Comparison of ENCODE assay signal across 12 mouse cellular contexts in genomic region chr11:96396772-96397626, GRCm38 (mm10). TPM values are rescaled to one million over a fixed set of nuclear protein-coding genes. Genes with fewer than 3 reads are reported as not detected.
DNase-seq lines count a peak whose midpoint lies in the region; ATAC-seq lines count a peak whose summit lies in the region.
"Had no signal": no experiment of that assay in that cellular context is flagged by ENCODE, and none has a peak within 500 bp of the region (broad histone marks: within the 10 kb centered on the region; RNA-seq: fewer than 3 reads in every experiment).

No protein-coding gene starts in this region.

- 12% methylated on average over 15 of the region's 15 CpGs for WGBS in hindbrain, embryonic 12.5 days

- no peaks in the 10 kb centered on the region for H3K36me3 ChIP-seq in hindbrain, embryonic 12.5 days

- peak overlapping the region; percentile 5; the same call in 1 of the 2 replicates for H3K9ac ChIP-seq in hindbrain, embryonic 12.5 days

- H3K4me1 ChIP-seq in hindbrain, embryonic 12.5 days, result peaks cover 9% of the 10 kb centered on the region

- H3K9me3 ChIP-seq in hindbrain, embryonic 12.5 days (replicated peaks), result no peaks in the 10 kb centered on the region

- no peak for ATAC-seq in hindbrain, embryonic 12.5 days (ENCODE audit: low FRiP score)

- peak; percentile 44 for DNase-seq in kidney, postnatal 10 days
- no peak for DNase-seq in kidney, postnatal 25 days
- peak; percentile 65 for DNase-seq in embryo, embryonic 10.5 days (ENCODE audit: low spot score)
- DNase-seq in lung, postnatal 4 days, result peak; percentile 36 to 75
- no peak for DNase-seq in adrenal gland, postnatal 14 days
- DNase-seq in ovary, adult 18-20 months (ENCODE audit: low spot score), result no peak
- no peak for DNase-seq in cerebellum, adult 11 months
- DNase-seq: adrenal gland, adult 2 months; cerebellum, adult 18-20 months; gastrocnemius, postnatal 25 days had no signal

- peaks cover 6% of the 10 kb centered on the region; the same call in 1 of the 2 replicates for H3K27me3 ChIP-seq in hindbrain, embryonic 12.5 days

- peak overlapping the region; percentile 35; the same call in 1 of the 2 replicates for H3K27ac ChIP-seq in hindbrain, embryonic 12.5 days

- peak overlapping the region; percentile 31 for H3K4me2 ChIP-seq in hindbrain, embryonic 12.5 days (replicated peaks)

- H3K4me3 ChIP-seq in hindbrain, embryonic 12.5 days, result no peak overlapping the region

RNA-seq across cellular contexts. Expression of gene Hoxb1, which starts 31.4 kb away (rescaled TPM):
- polyA plus RNA-seq in hindbrain, embryonic 12.5 days (2016; fragmentation: Nextera tagmentation; extraction: Ambion mirVana), result 0.82 and 2.2 TPM in 2 replicates
- not detected in 2 replicates for total RNA-seq in adrenal gland, postnatal 14 days (2021)
- total RNA-seq: adrenal gland, adult 2 months; gastrocnemius, postnatal 25 days had no signal
- polyA plus RNA-seq: adrenal gland, adult 2 months; small intestine, adult 2 months had no signal

RNA-seq across cellular contexts. Expression of gene Hoxb2, which starts 46.7 kb away (rescaled TPM):
- polyA plus RNA-seq in hindbrain, embryonic 12.5 days (2016; fragmentation: Nextera tagmentation; extraction: Ambion mirVana), result 58.2 and 73.9 TPM in 2 replicates
- 18.0 and 19.3 TPM in 2 replicates for total RNA-seq in adrenal gland, postnatal 14 days (2021)

Comparison
In these comparisons a context has a peak if more than half of its experiments do, and no peak if none do; other contexts are left out.
1. DNase-seq: peak in kidney, postnatal 10 days (single experiment), embryo, embryonic 10.5 days (single experiment) and lung, postnatal 4 days (2 of 2); none in kidney, postnatal 25 days (0 of 2), adrenal gland, postnatal 14 days (single experiment), ovary, adult 18-20 months (single experiment) and cerebellum, adult 11 months (single experiment).